Mouse (Mus musculus): ENCODE data around the gene H6pd. TPM values are rescaled to one million over a fixed set of nuclear protein-coding genes. Genes with fewer than 3 reads are reported as not detected.

H6pd gene
- total RNA-seq, 2 experiments from 2014 or later: 11.4 to 14.2 TPM

DNA sequence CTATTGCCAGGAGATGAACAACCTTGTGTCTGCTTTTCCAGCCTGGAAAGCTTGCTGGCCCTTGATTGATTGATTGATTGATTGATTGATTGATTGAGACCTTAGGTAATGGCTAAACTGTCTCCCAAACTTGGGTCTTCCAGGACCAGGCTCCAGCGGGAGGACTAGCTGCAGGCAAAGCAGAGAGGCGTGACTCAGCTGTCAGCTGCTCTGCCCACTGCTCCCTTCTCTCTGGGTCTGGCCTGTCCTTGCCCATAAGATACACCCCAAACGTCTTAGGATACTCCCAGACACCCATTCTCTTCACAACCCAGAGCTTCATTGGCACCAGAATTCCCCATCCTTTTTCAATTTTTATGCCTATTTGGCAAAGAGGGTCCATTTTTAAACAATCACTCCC is 78.1 kb downstream of the H6pd start:
- DNase-seq (ENCODE audit: low spot score in 2 of 2): no peak
- intact Hi-C loops (cut with DNase I): no loop called here

Other genes starting within 250 kb of the H6pd start
- 10 to 100 TPM; 33.6 to 38.2 TPM for gene Slc25a33, start 234.7 kb downstream of the H6pd start, total RNA-seq (2021)
- 10 to 100 TPM; 17.7 to 19.6 TPM for gene Spsb1, start 54.0 kb downstream of the H6pd start, total RNA-seq (2021)
- 1 to 10 TPM in 1 of 2 experiments, under 1 TPM in 1; 0.75 to 1.3 TPM for gene Gpr157, start 78.3 kb upstream of the H6pd start, total RNA-seq (2021)
- gene Slc2a5, start 110.3 kb upstream of the H6pd start, total RNA-seq (2021): 1 to 10 TPM; 5.1 to 5.3 TPM
- gene Slc2a7, start 139.9 kb upstream of the H6pd start, total RNA-seq (2021): under 1 TPM in 1 of 2 experiments, not detected in 1; 0.22 TPM
- not detected for gene Car6, start 192.3 kb upstream of the H6pd start, total RNA-seq (2021)
- gene Eno1, start 227.7 kb upstream of the H6pd start, total RNA-seq (2021): 100 to 1,000 TPM; 378 to 386 TPM